8 mouse cellular contexts compared by ENCODE assay signal in the genomic region with DNA sequence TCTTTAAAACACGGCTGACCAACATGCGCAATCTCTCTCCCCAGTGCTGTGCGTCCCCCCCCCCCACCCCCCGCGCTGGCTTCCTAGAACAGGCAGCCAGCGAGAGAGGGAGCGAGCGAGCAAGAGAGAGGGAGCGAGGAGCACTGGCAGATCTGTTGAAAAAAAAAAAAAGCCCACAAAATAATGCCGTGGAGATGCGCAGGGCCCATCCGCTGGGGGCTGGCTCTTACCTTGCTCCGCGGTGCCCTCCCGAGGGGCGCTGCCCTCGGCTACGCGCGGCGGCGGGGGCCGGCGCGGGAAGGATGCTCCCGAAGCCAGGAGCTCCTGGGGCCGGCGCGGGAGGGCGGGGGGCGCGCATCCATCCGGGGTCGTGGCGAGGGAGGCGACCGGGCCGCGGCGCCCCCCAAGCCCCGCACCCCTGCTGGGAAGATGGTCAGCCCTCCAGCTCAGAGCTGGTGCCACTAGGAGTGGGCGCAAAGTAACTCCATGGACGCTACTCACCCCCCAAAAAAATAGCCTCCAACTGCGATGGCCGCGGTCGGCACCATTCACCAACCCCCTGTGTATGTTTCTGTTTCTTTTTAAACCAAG. TPM values are rescaled to one million over a fixed set of nuclear protein-coding genes. Genes with fewer than 3 reads are reported as not detected.
DNase-seq lines count a peak whose midpoint lies in the region; ATAC-seq lines count a peak whose summit lies in the region.

A gene (minus strand): TSS at position 573 of the 591 bp plus-strand sequence.

- peak within 1 kb of the TSS; percentile 75 for H3K4me3 ChIP-seq in hindbrain, embryonic 15.5 days

- H3K36me3 ChIP-seq in hindbrain, embryonic 15.5 days, result no peaks in the 10 kb centered on the region

- H3K27me3 ChIP-seq in hindbrain, embryonic 15.5 days, result 0 out of 2 replicates have a peak, but pooled peaks cover 3% of the 10 kb centered on the region

- H3K27ac ChIP-seq in hindbrain, embryonic 15.5 days (replicated peaks), result peak within 1 kb of the TSS; percentile 79

- peak within 1 kb of the TSS; percentile 100 for H3K4me2 ChIP-seq in hindbrain, embryonic 15.5 days

- DNase-seq in Muller cell, postnatal 12 days (ENCODE audit: inconsistent ontology term), result peak; percentile 80
- peak; percentile 73 for DNase-seq in cerebellum, adult 8-10 months
- peak; percentile 44 for DNase-seq in gastrocnemius, adult 18-20 months (ENCODE audit: low spot score)
- peak; percentile 49 for DNase-seq in left cerebral cortex, adult 18-20 months (ENCODE audit: low spot score in 2 of 2)
- DNase-seq in lung, postnatal 36 days, result peak; percentile 61
- DNase-seq in retina, postnatal 7 days (ENCODE audit: low read depth, low spot score), result peak; percentile 37
- peak; percentile 73 for DNase-seq in thymus, postnatal 4 days

- WGBS in hindbrain, embryonic 15.5 days, result under 1% methylated on average over 44 of the region's 47 CpGs

- H3K9me3 ChIP-seq in hindbrain, embryonic 15.5 days, result no peaks in the 10 kb centered on the region

- H3K9ac ChIP-seq in hindbrain, embryonic 15.5 days, result peak within 1 kb of the TSS; percentile 62

- H3K4me1 ChIP-seq in hindbrain, embryonic 15.5 days (replicated peaks), result peaks cover 33% of the 10 kb centered on the region

- ATAC-seq in hindbrain, embryonic 15.5 days (ENCODE audit: low FRiP score, low read depth), result no peak

RNA-seq across cellular contexts. Expression of the gene that starts here (rescaled TPM):
- total RNA-seq in gastrocnemius, adult 18-20 months (2021), result 1 to 10 TPM; 6.5 to 9.4 TPM
- 0.69 and 0.71 TPM in 2 replicates for polyA plus RNA-seq in hindbrain, embryonic 15.5 days (2015; fragmentation: Nextera tagmentation; extraction: Ambion mirVana)
- 10 to 100 TPM; 65.4 to 70.5 TPM for total RNA-seq in left cerebral cortex, adult 18-20 months (2021)

Comparison
In these comparisons a context has a peak if more than half of its experiments do, and no peak if none do; other contexts are left out.
1. RNA of the gene that starts here (total RNA-seq): 65.4 to 70.5 TPM in left cerebral cortex, adult 18-20 months; 6.5 to 9.4 TPM in gastrocnemius, adult 18-20 months; every median in the first group is over 4 times any median in the second.
2. Peak in every context shown above with its lines, with median percentiles within 50 percentile points of each other: DNase-seq.